In the genomic region with DNA sequence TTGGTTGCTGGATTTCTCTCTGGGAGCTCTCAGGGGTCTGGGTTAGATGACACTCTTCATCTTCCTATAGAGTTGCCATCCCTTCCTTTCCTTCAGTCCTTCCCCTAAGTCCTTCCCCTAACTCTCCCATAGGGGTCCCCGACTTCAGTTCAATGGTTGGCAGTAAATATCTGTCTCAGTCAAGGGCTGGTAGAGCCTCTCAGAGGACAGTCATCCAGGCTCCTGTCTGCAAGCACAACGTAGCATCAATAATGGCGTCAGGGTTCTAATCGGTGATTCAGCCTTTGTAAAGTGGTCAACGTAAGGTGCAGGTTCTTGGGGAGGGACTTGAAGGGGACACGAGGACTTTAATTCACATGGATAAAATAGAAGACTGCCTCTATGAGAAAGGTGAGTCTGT, we compare ENCODE assay signal across 11 mouse cellular contexts.
DNase-seq lines count a peak whose midpoint lies in the region; ATAC-seq and TF ChIP-seq lines count a peak whose summit lies in the region.
"Had no signal": no experiment of that assay in that cellular context is flagged by ENCODE, and none has a peak within 500 bp of the region (broad histone marks: within the 10 kb centered on the region; RNA-seq: fewer than 3 reads in every experiment).

No protein-coding gene starts in this region.

- no peaks in the 10 kb centered on the region for H3K9me3 ChIP-seq in hindbrain, postnatal 0 days (ENCODE audit: low read length)
- H3K9me3 ChIP-seq in hindbrain, embryonic 12.5 days (replicated peaks), result no peaks in the 10 kb centered on the region
- no peaks in the 10 kb centered on the region for H3K9me3 ChIP-seq in midbrain, embryonic 11.5 days (ENCODE audit: control insufficient read depth, low read length)
- no peaks in the 10 kb centered on the region for H3K9me3 ChIP-seq in midbrain, embryonic 10.5 days (replicated peaks)
- H3K9me3 ChIP-seq: embryonic facial prominence, embryonic 15.5 days; heart, embryonic 15.5 days; hindbrain, embryonic 15.5 days had no signal

- H3K9ac ChIP-seq in hindbrain, postnatal 0 days (replicated peaks; ENCODE audit: low read length), result no peak overlapping the region
- no peak overlapping the region for H3K9ac ChIP-seq in hindbrain, embryonic 12.5 days
- no peak overlapping the region for H3K9ac ChIP-seq in midbrain, embryonic 11.5 days (ENCODE audit: low read length)
- H3K9ac ChIP-seq: embryonic facial prominence, embryonic 15.5 days; heart, embryonic 15.5 days had no signal

- H3K27ac ChIP-seq in hindbrain, postnatal 0 days, result no peak overlapping the region
- H3K27ac ChIP-seq in hindbrain, embryonic 12.5 days, result no peak overlapping the region
- H3K27ac ChIP-seq in midbrain, embryonic 11.5 days (ENCODE audit: low read depth, low read length), result no peak overlapping the region
- H3K27ac ChIP-seq in midbrain, embryonic 10.5 days (replicated peaks), result no peak overlapping the region
- H3K27ac ChIP-seq: embryonic facial prominence, embryonic 15.5 days; gastrocnemius, adult 2 months; heart, embryonic 15.5 days; hindbrain, embryonic 15.5 days had no signal

- no peaks in the 10 kb centered on the region for H3K4me1 ChIP-seq in hindbrain, postnatal 0 days (ENCODE audit: insufficient read depth, low read length)
- no peaks in the 10 kb centered on the region for H3K4me1 ChIP-seq in hindbrain, embryonic 12.5 days
- no peaks in the 10 kb centered on the region for H3K4me1 ChIP-seq in midbrain, embryonic 11.5 days (ENCODE audit: control insufficient read depth, insufficient read depth, low read length)
- peaks cover 7% of the 10 kb centered on the region; the same call in 1 of the 2 replicates for H3K4me1 ChIP-seq in midbrain, embryonic 10.5 days
- H3K4me1 ChIP-seq: embryonic facial prominence, embryonic 15.5 days had no signal

- ATAC-seq in hindbrain, postnatal 0 days, result 0 out of 2 replicates have a peak, but pooled peaks have one; percentile 3
- ATAC-seq in hindbrain, embryonic 12.5 days (ENCODE audit: low FRiP score), result no peak; the same call in 1 of the 2 replicates
- ATAC-seq in midbrain, embryonic 11.5 days (ENCODE audit: low FRiP score), result no peak

- WGBS in hindbrain, postnatal 0 days, result 76% methylated on average over 6 of the region's 6 CpGs
- 80% methylated on average over 6 of the region's 6 CpGs for WGBS in hindbrain, embryonic 12.5 days
- WGBS in midbrain, embryonic 11.5 days, result 78% methylated on average over 6 of the region's 6 CpGs
- WGBS in midbrain, embryonic 10.5 days, result 75% methylated on average over 6 of the region's 6 CpGs

- no peak for TF ChIP-seq CTCF in hindbrain, postnatal 0 days (IDR thresholded peaks at IDR 0.05; ENCODE audit: low read depth)

- H3K4me2 ChIP-seq in hindbrain, postnatal 0 days (ENCODE audit: low read depth, low read length), result no peak overlapping the region
- H3K4me2 ChIP-seq in hindbrain, embryonic 12.5 days (replicated peaks), result no peak overlapping the region
- no peak overlapping the region for H3K4me2 ChIP-seq in midbrain, embryonic 11.5 days
- H3K4me2 ChIP-seq: embryonic facial prominence, embryonic 15.5 days had no signal

- no peak for DNase-seq in hindbrain, postnatal 0 days (ENCODE audit: low spot score)
- peak; percentile 83 for DNase-seq in midbrain, embryonic 11.5 days (ENCODE audit: low spot score, missing footprints)
- no peak for DNase-seq in midbrain, embryonic 10.5 days (ENCODE audit: low spot score)
- peak; percentile 16 for DNase-seq in thymus, postnatal 14 days
- DNase-seq in thymus, postnatal 4 days, result no peak
- no peak for DNase-seq in spleen, postnatal 14 days (ENCODE audit: low spot score in 2 of 2)

- no peak overlapping the region for H3K4me3 ChIP-seq in hindbrain, postnatal 0 days (ENCODE audit: low read length)
- H3K4me3 ChIP-seq in hindbrain, embryonic 12.5 days, result no peak overlapping the region
- no peak overlapping the region for H3K4me3 ChIP-seq in midbrain, embryonic 11.5 days (ENCODE audit: low read depth, low read length)
- no peak overlapping the region for H3K4me3 ChIP-seq in midbrain, embryonic 10.5 days
- H3K4me3 ChIP-seq: embryonic facial prominence, embryonic 15.5 days; gastrocnemius, adult 2 months; heart, embryonic 15.5 days had no signal

- H3K36me3 ChIP-seq in hindbrain, postnatal 0 days (ENCODE audit: insufficient read depth, low read length), result no peaks in the 10 kb centered on the region
- no peaks in the 10 kb centered on the region for H3K36me3 ChIP-seq in hindbrain, embryonic 12.5 days
- no peaks in the 10 kb centered on the region for H3K36me3 ChIP-seq in midbrain, embryonic 11.5 days (ENCODE audit: control insufficient read depth, insufficient read depth, low read length)
- no peaks in the 10 kb centered on the region for H3K36me3 ChIP-seq in midbrain, embryonic 10.5 days
- H3K36me3 ChIP-seq: embryonic facial prominence, embryonic 15.5 days; heart, embryonic 15.5 days; hindbrain, embryonic 15.5 days had no signal

- no peaks in the 10 kb centered on the region for H3K27me3 ChIP-seq in hindbrain, postnatal 0 days (ENCODE audit: insufficient read depth, low read length)
- no peaks in the 10 kb centered on the region for H3K27me3 ChIP-seq in hindbrain, embryonic 12.5 days
- no peaks in the 10 kb centered on the region for H3K27me3 ChIP-seq in midbrain, embryonic 11.5 days (ENCODE audit: control insufficient read depth, insufficient read depth, low read length)
- no peaks in the 10 kb centered on the region for H3K27me3 ChIP-seq in midbrain, embryonic 10.5 days (ENCODE audit: low read depth, poor library complexity, severe bottlenecking)
- H3K27me3 ChIP-seq: embryonic facial prominence, embryonic 15.5 days; heart, embryonic 15.5 days; hindbrain, embryonic 15.5 days had no signal

Comparison
In these comparisons a context has a peak if more than half of its experiments do, and no peak if none do; other contexts are left out.
1. DNase-seq: peak in midbrain, embryonic 11.5 days (single experiment) and thymus, postnatal 14 days (single experiment); none in hindbrain, postnatal 0 days (single experiment), midbrain, embryonic 10.5 days (single experiment), thymus, postnatal 4 days (single experiment) and spleen, postnatal 14 days (0 of 2).